Mouse (Mus musculus) kidney, adult 2 months (tissue): Measurements from ENCODE around the gene Sptssa. TPM values are rescaled to one million over a fixed set of nuclear protein-coding genes. Genes with fewer than 3 reads are reported as not detected.

Experiments used
- DNase-seq: peaks from one replicate; pipeline ENCODE4 v3.0.0; 2021
- H3K27ac ChIP-seq: fragments of 200-500 bp; 2 replicates; pipeline ENCODE4 v1.5.1; 2012; ENCODE audit warnings: low read depth, low read length, control low read depth, inconsistent platforms; ENCODE audit not compliant: insufficient read depth
- H3K27me3 ChIP-seq: fragments of 200-500 bp; replicated peaks from 2 replicates; pipeline ENCODE4 v1.6.1; 2012; ENCODE audit warnings: mild to moderate bottlenecking, moderate library complexity, low read length, inconsistent platforms; ENCODE audit not compliant: control insufficient read depth, insufficient read depth
- H3K36me3 ChIP-seq: fragments of 200-500 bp; 2 replicates; pipeline ENCODE4 v1.6.1; 2012; ENCODE audit warnings: mild to moderate bottlenecking, moderate library complexity, low read length, inconsistent platforms; ENCODE audit not compliant: control insufficient read depth, insufficient read depth
- H3K4me1 ChIP-seq: fragments of 200-500 bp; 2 replicates; pipeline ENCODE4 v1.6.1; 2011; ENCODE audit warnings: low read length; ENCODE audit not compliant: control insufficient read depth, insufficient read depth
- H3K4me3 ChIP-seq: fragments of 200-500 bp; 2 replicates; pipeline ENCODE4 v1.5.1; 2011; ENCODE audit warnings: mild to moderate bottlenecking, low read depth, low read length, control low read depth; ENCODE audit not compliant: insufficient read depth
- CTCF ChIP-seq: fragments of 200-500 bp; conservative IDR thresholded peaks from 2 replicates; pipeline ENCODE4 v1.5.1; 2011; ENCODE audit warnings: low read depth, mild to moderate bottlenecking, control low read depth, low read length, moderate library complexity, mixed read lengths; ENCODE audit not compliant: insufficient read depth, insufficient read length
- POLR2A ChIP-seq: fragments of 200-500 bp; IDR thresholded peaks from one replicate; pipeline ENCODE4 v1.6.1; 2011; ENCODE audit warnings: low read depth, low read length, control low read depth
- WGBS: fragments of 180-500 bp; shearing (Covaris S2); methylation state at CpG from one replicate; pipeline ENCODE4 v1.1.7; 2018; 5-methylcytosine and 5-hydroxymethylcytosine counted together
- polyA plus RNA-seq: library from polyadenylated mRNA; depleted of rRNA; stranded (reverse); fragments of >200 nt; gene quantifications from 2 replicates; pipeline ENCODE4 v1.2.3, GENCODE M21; 2012

Sptssa gene
- polyA plus RNA-seq, 1 experiment, result 80.1 TPM

GRCm38 (mm10) chr12:54694847-54695510 is 38.6 kb upstream of the Sptssa start:
- no peak for DNase-seq
- H3K36me3 ChIP-seq, result no peaks in the 10 kb centered on the region; the same call in 1 of the 2 replicates
- peak overlapping the region; percentile 97 for H3K4me3 ChIP-seq
- WGBS, result 30% methylated on average over 12 of the region's 12 CpGs
- TF ChIP-seq CTCF (no peak), POLR2A (no peak)
- H3K4me1 ChIP-seq, result no peaks in the 10 kb centered on the region
- H3K27me3 ChIP-seq, result no peaks in the 10 kb centered on the region
- peak overlapping the region; percentile 98 for H3K27ac ChIP-seq

- Histone ChIP-seq H3K36me3 (peaks cover 8% of the 10 kb centered on the region), H3K4me3 (no peak overlapping the region), H3K27me3 (no peaks in the 10 kb centered on the region), H3K4me1 (no peaks in the 10 kb centered on the region), H3K27ac (no peak overlapping the region)
- no peak for TF ChIP-seq CTCF
- no peak for TF ChIP-seq POLR2A
- WGBS, result 95% methylated on average over 5 of the region's 5 CpGs
- no peak for DNase-seq
Measured at GRCm38 (mm10) chr12:54689082-54689481, 32.7 kb upstream of the Sptssa start.

- Histone ChIP-seq H3K4me3 (no peak overlapping the region), H3K27me3 (no peaks in the 10 kb centered on the region), H3K36me3 (peaks cover 4% of the 10 kb centered on the region), H3K27ac (no peak overlapping the region), H3K4me1 (no peaks in the 10 kb centered on the region)
- TF ChIP-seq CTCF (peak; percentile 57), POLR2A (no peak)
- no peak for DNase-seq
- WGBS, result 21% methylated on average over 1 of the region's 1 CpGs
Measured at GRCm38 (mm10) chr12:54683182-54683581, 26.8 kb upstream of the Sptssa start.

GRCm38 (mm10) chr12:54676709-54677108 is 20.3 kb upstream of the Sptssa start:
- no peaks in the 10 kb centered on the region for H3K27me3 ChIP-seq
- no peak for DNase-seq
- peaks cover 7% of the 10 kb centered on the region for H3K36me3 ChIP-seq
- H3K4me3 ChIP-seq, result no peak overlapping the region
- no peaks in the 10 kb centered on the region for H3K4me1 ChIP-seq
- WGBS, result 95% methylated on average over 9 of the region's 9 CpGs
- no peak overlapping the region for H3K27ac ChIP-seq
- no peak for TF ChIP-seq CTCF
- no peak for TF ChIP-seq POLR2A

GRCm38 (mm10) chr12:54675396-54675795 is 19.0 kb upstream of the Sptssa start:
- DNase-seq, result peak; percentile 13
- Histone ChIP-seq H3K36me3 (peaks cover 7% of the 10 kb centered on the region), H3K4me1 (no peaks in the 10 kb centered on the region), H3K27me3 (no peaks in the 10 kb centered on the region), H3K27ac (no peak overlapping the region), H3K4me3 (no peak overlapping the region)
- TF ChIP-seq POLR2A (no peak), CTCF (0 out of 2 replicates have a peak, but pooled peaks have one; percentile 8)
- 95% methylated on average over 4 of the region's 4 CpGs for WGBS

DNA sequence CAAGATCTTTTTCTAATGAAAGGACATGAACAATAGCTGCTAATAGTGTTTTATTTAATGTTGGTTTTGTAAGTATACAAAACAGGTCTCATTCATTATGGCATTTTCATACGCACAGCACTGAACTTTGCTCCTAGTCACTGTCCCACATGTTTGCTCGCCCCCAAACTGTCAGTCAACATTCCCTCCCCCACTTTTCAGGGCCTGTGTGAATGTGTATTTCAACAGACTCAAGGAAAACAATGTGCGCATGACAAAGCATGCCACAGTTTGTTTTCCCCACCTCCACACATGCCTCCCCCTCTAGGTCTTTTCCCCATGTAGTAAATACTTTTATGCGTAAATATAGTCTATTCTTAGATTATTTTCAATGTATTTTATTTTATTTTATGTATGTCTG is 14.9 kb upstream of the Sptssa start:
- Histone ChIP-seq H3K27ac (no peak overlapping the region), H3K4me3 (no peak overlapping the region), H3K27me3 (no peaks in the 10 kb centered on the region), H3K4me1 (no peaks in the 10 kb centered on the region), H3K36me3 (peaks cover 3% of the 10 kb centered on the region)
- no peak for TF ChIP-seq POLR2A
- TF ChIP-seq CTCF, result no peak
- DNase-seq, result no peak
- WGBS, result 86% methylated on average over 4 of the region's 4 CpGs

DNA sequence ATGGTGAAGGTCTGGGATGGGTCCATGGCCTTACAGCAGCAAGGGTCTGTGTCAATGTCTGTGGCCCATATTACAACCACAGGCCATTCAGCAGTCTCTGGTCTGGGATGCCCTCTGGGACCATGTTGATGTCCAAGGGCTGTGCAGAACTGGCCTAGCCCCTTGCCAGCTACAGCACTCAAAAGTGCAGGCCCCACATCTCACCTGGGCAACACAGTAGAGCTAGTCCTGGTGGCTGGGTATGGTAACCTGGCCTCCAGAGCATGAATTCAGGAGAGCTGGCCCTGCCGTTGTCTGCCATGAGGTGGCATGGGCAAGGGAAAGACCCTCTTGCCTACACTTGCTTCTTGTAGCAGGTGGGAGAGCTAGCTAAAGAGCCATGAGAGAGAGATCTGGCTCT is 11.8 kb upstream of the Sptssa start:
- no peak for DNase-seq
- WGBS, result 100% methylated on average over 1 of the region's 1 CpGs
- TF ChIP-seq CTCF, result no peak
- no peak for TF ChIP-seq POLR2A

More for the DNA sequence above, 11.8 kb upstream of the Sptssa start:
- Histone ChIP-seq H3K27me3 (no peaks in the 10 kb centered on the region), H3K36me3 (no peaks in the 10 kb centered on the region; the same call in 1 of the 2 replicates), H3K4me3 (no peak overlapping the region), H3K27ac (no peak overlapping the region), H3K4me1 (no peaks in the 10 kb centered on the region)
